Mouse (Mus musculus) spleen, adult 2 months (tissue): ENCODE data around the gene Pde7b.

ENCODE experiments used
- CTCF ChIP-seq: fragments of 200-500 bp; IDR thresholded peaks from 2 replicates; pipeline ENCODE4 v1.5.1; 2011; ENCODE audit warnings: mild to moderate bottlenecking, inconsistent platforms; ENCODE audit not compliant: insufficient read depth, insufficient read length, insufficient replicate concordance; ENCODE audit errors: extremely low read depth
- POLR2A ChIP-seq: fragments of 200-500 bp; IDR thresholded peaks from 2 replicates; pipeline ENCODE4 v1.6.1; 2011; ENCODE audit warnings: low read depth, low read length, inconsistent platforms

- TF ChIP-seq CTCF (no peak), POLR2A (no peak)
Observed at GRCm38 (mm10) chr10:20700633-20701032, 24.2 kb downstream of the Pde7b start.
